Mouse (Mus musculus) activated CD4-positive, CD25-positive, alpha-beta regulatory T cell, adult 4 months (primary cell): Measurements from ENCODE around the gene Nphp3. TPM values are rescaled to one million over a fixed set of nuclear protein-coding genes. Genes with fewer than 3 reads are reported as not detected.
A peak's percentile ranks its signal among the peaks of the same experiment; 100 is the strongest.

ENCODE experiments used
- ATAC-seq: one replicate; pipeline ENCODE4 v1.8.0; 2017
- polyA plus RNA-seq, 2 experiments: library from polyadenylated mRNA; unstranded; fragments of 100-300 nt; shearing (Covaris generic); gene quantifications; one replicate each; pipeline ENCODE4 v1.2.1; 2017

Nphp3 gene
- polyA plus RNA-seq, 2 experiments from 2014 or later: 0.23 to 0.82 TPM

- no peak for ATAC-seq
Observed at GRCm38 (mm10) chr9:104064571-104064970, 62.2 kb downstream of the Nphp3 start.

GRCm38 (mm10) chr9:104070241-104070640 is 67.9 kb downstream of the Nphp3 start:
- no peak for ATAC-seq

- no peak for ATAC-seq
Observed at GRCm38 (mm10) chr9:104070863-104071604, 68.7 kb downstream of the Nphp3 start.

- ATAC-seq: peak; percentile 40
Observed at GRCm38 (mm10) chr9:104075808-104076207, 73.5 kb downstream of the Nphp3 start.

- ATAC-seq: no peak
Observed at GRCm38 (mm10) chr9:104078780-104079179, 76.4 kb downstream of the Nphp3 start.

GRCm38 (mm10) chr9:104079379-104079778 is 77.0 kb downstream of the Nphp3 start:
- no peak for ATAC-seq

- ATAC-seq: no peak
Observed at GRCm38 (mm10) chr9:104080038-104080437, 77.7 kb downstream of the Nphp3 start.

- ATAC-seq: no peak
Observed at GRCm38 (mm10) chr9:104085730-104086429, 83.5 kb downstream of the Nphp3 start.

GRCm38 (mm10) chr9:104088555-104088954 is 86.2 kb downstream of the Nphp3 start:
- no peak for ATAC-seq

GRCm38 (mm10) chr9:104092945-104093344 is 90.6 kb downstream of the Nphp3 start:
- ATAC-seq: no peak

Other genes starting within 250 kb of the Nphp3 start
- gene Tmem108, start 240.7 kb upstream of the Nphp3 start, polyA plus RNA-seq: 1 to 10 TPM in 1 of 2 experiments, under 1 TPM in 1; 0.87 to 1.2 TPM
- not detected for gene Gm28305, start 38.1 kb downstream of the Nphp3 start, polyA plus RNA-seq
- 10 to 100 TPM; 11.5 to 12.1 TPM for gene Uba5, start 60.6 kb downstream of the Nphp3 start, polyA plus RNA-seq
- 1 to 10 TPM; 5.9 to 6.8 TPM for gene Acad11, start 60.8 kb downstream of the Nphp3 start, polyA plus RNA-seq
- gene Ackr4, start 124.4 kb downstream of the Nphp3 start, polyA plus RNA-seq: under 1 TPM; 0.51 to 0.73 TPM